Mouse (Mus musculus) ES-E14 (cell line): ENCODE results near the gene Bbs2.

Experiments
- CHD2 ChIP-seq: IDR thresholded peaks from 2 replicates; pipeline ENCODE4 v1.6.1; 2014; ENCODE audit warnings: mild to moderate bottlenecking, low read depth, low read length, inconsistent platforms
- HCFC1 ChIP-seq: IDR thresholded peaks from 2 replicates; pipeline ENCODE4 v1.6.1; 2012; ENCODE audit warnings: low read length, inconsistent platforms, borderline replicate concordance; ENCODE audit not compliant: insufficient read depth
- MAFK ChIP-seq: IDR thresholded peaks from 2 replicates; pipeline ENCODE4 v1.6.1; 2014; ENCODE audit warnings: mild to moderate bottlenecking, low read depth, low read length, inconsistent platforms; ENCODE audit not compliant: insufficient read depth

- TF ChIP-seq MAFK (no peak), HCFC1 (peak; percentile 73), CHD2 (no peak)
These were observed at the start of gene Bbs2 for GRCm38 (mm10) chr8:94098081-94098974.
